Mouse (Mus musculus) E14TG2a.4 (cell line): Measurements from ENCODE around the gene Wwox.

ENCODE experiments used
- CTCF ChIP-seq: conservative IDR thresholded peaks from 2 replicates; pipeline ENCODE4 v1.5.1; 2014; ENCODE audit warnings: low read length
- POU5F1 ChIP-seq: IDR thresholded peaks from 2 replicates; pipeline ENCODE4 v1.6.1; 2014; ENCODE audit warnings: low read length, borderline replicate concordance

- no peak for TF ChIP-seq CTCF
- TF ChIP-seq POU5F1 = no peak
Observed at GRCm38 (mm10) chr8:115336361-115336760, 896.9 kb downstream of the Wwox start.
